Mouse (Mus musculus) adrenal gland, adult (tissue): ENCODE measurements around the gene 1500011B03Rik.

Experiments used
- DNase-seq, 2 experiments: peaks; one replicate each; pipeline ENCODE4 v3.0.0; 2022 to 2023; ENCODE audit warnings: low spot score in 1 of 2; ENCODE audit not compliant: inconsistent age in 2 of 2

Gene 1500011B03Rik

GRCm38 (mm10) chr5:114809181-114809756 is 14.0 kb downstream of the 1500011B03Rik start:
- DNase-seq: peak; percentile 67 to 86

GRCm38 (mm10) chr5:114808385-114808784 is 14.9 kb downstream of the 1500011B03Rik start:
- no peak for DNase-seq

GRCm38 (mm10) chr5:114807893-114808292 is 15.4 kb downstream of the 1500011B03Rik start:
- no peak for DNase-seq

- no peak for DNase-seq
Observed at GRCm38 (mm10) chr5:114807468-114807867, 15.8 kb downstream of the 1500011B03Rik start.

GRCm38 (mm10) chr5:114807063-114807462 is 16.2 kb downstream of the 1500011B03Rik start:
- no peak for DNase-seq

- DNase-seq: no peak
Observed at GRCm38 (mm10) chr5:114806636-114807035, 16.6 kb downstream of the 1500011B03Rik start.

GRCm38 (mm10) chr5:114805436-114806350 is 17.6 kb downstream of the 1500011B03Rik start:
- DNase-seq: no peak

GRCm38 (mm10) chr5:114804958-114805357 is 18.3 kb downstream of the 1500011B03Rik start:
- DNase-seq: peak; percentile 72 to 80

- DNase-seq: no peak
Observed at GRCm38 (mm10) chr5:114804335-114804734, 18.9 kb downstream of the 1500011B03Rik start.

GRCm38 (mm10) chr5:114803231-114803630 is 20.0 kb downstream of the 1500011B03Rik start:
- no peak for DNase-seq

GRCm38 (mm10) chr5:114801841-114802240 is 21.4 kb downstream of the 1500011B03Rik start:
- no peak for DNase-seq

GRCm38 (mm10) chr5:114801049-114801448 is 22.2 kb downstream of the 1500011B03Rik start:
- peak in 1 of 2 experiments; percentile 55 for DNase-seq

- DNase-seq: no peak
Observed at GRCm38 (mm10) chr5:114799848-114800247, 23.4 kb downstream of the 1500011B03Rik start.

- DNase-seq: no peak
Observed at GRCm38 (mm10) chr5:114797253-114797652, 26.0 kb downstream of the 1500011B03Rik start.

GRCm38 (mm10) chr5:114796299-114797012 is 26.8 kb downstream of the 1500011B03Rik start:
- peak; percentile 43 to 68 for DNase-seq

- DNase-seq: no peak
Observed at GRCm38 (mm10) chr5:114795653-114796052, 27.6 kb downstream of the 1500011B03Rik start.

- DNase-seq: peak; percentile 73 to 92
Observed at GRCm38 (mm10) chr5:114795231-114795630, 28.0 kb downstream of the 1500011B03Rik start.

- DNase-seq: no peak
Observed at GRCm38 (mm10) chr5:114794609-114795008, 28.7 kb downstream of the 1500011B03Rik start.

GRCm38 (mm10) chr5:114793317-114793716 is 30.0 kb downstream of the 1500011B03Rik start:
- peak in 1 of 2 experiments; percentile 64 for DNase-seq

GRCm38 (mm10) chr5:114785196-114785595 is 38.1 kb downstream of the 1500011B03Rik start:
- DNase-seq: peak; percentile 78

- peak; percentile 65 to 86 for DNase-seq
Observed at GRCm38 (mm10) chr5:114784622-114785165, 38.6 kb downstream of the 1500011B03Rik start.
